Mouse (Mus musculus): Measurements from ENCODE around the gene Abcf2.

Gene Abcf2

GRCm38 (mm10) chr5:24577183-24577929, at the start of gene Abcf2:
Gene Abcf2, minus strand, starts transcription at chr5:24577467.
- peak; percentile 99 for DNase-seq (ENCODE audit: low spot score in 2 of 2)

GRCm38 (mm10) chr5:24624822-24625120, 47.5 kb upstream of the Abcf2 start:
- DNase-seq (ENCODE audit: low spot score in 2 of 2): no peak

GRCm38 (mm10) chr5:24623986-24624821, 46.9 kb upstream of the Abcf2 start, which contains the start of gene Smarcd3:
Gene Smarcd3, minus strand, starts transcription at chr5:24624411.
- DNase-seq (ENCODE audit: low spot score in 2 of 2): no peak

- DNase-seq (ENCODE audit: low spot score in 2 of 2): no peak
Observed at GRCm38 (mm10) chr5:24623041-24623985, 46.0 kb upstream of the Abcf2 start.

GRCm38 (mm10) chr5:24622386-24623040, 45.2 kb upstream of the Abcf2 start:
- no peak for DNase-seq (ENCODE audit: low spot score in 2 of 2)

- no peak for DNase-seq (ENCODE audit: low spot score in 2 of 2)
Observed at GRCm38 (mm10) chr5:24620626-24621025, 43.4 kb upstream of the Abcf2 start.

GRCm38 (mm10) chr5:24620116-24620515, 42.8 kb upstream of the Abcf2 start:
- DNase-seq (ENCODE audit: low spot score in 2 of 2): no peak

GRCm38 (mm10) chr5:24618921-24619320, 41.7 kb upstream of the Abcf2 start:
- DNase-seq (ENCODE audit: low spot score in 2 of 2): no peak

GRCm38 (mm10) chr5:24615097-24615496, 37.8 kb upstream of the Abcf2 start:
- no peak for DNase-seq (ENCODE audit: low spot score in 2 of 2)

- DNase-seq (ENCODE audit: low spot score in 2 of 2): no peak
Observed at GRCm38 (mm10) chr5:24612302-24612649, 35.0 kb upstream of the Abcf2 start.

GRCm38 (mm10) chr5:24611366-24612301, 34.4 kb upstream of the Abcf2 start:
- no peak for DNase-seq (ENCODE audit: low spot score in 2 of 2)

- DNase-seq (ENCODE audit: low spot score in 2 of 2): no peak
Observed at GRCm38 (mm10) chr5:24609388-24609787, 32.1 kb upstream of the Abcf2 start.

GRCm38 (mm10) chr5:24605980-24606665, 28.9 kb upstream of the Abcf2 start:
- no peak for DNase-seq (ENCODE audit: low spot score in 2 of 2)

- DNase-seq (ENCODE audit: low spot score in 2 of 2): no peak
Observed at GRCm38 (mm10) chr5:24605321-24605979, 28.2 kb upstream of the Abcf2 start.

- DNase-seq (ENCODE audit: low spot score in 2 of 2): no peak
Observed at GRCm38 (mm10) chr5:24604656-24605100, 27.4 kb upstream of the Abcf2 start.

GRCm38 (mm10) chr5:24604080-24604655, 26.9 kb upstream of the Abcf2 start:
- DNase-seq (ENCODE audit: low spot score in 2 of 2): no peak

- DNase-seq (ENCODE audit: low spot score in 2 of 2): no peak
Observed at GRCm38 (mm10) chr5:24603431-24604010, 26.3 kb upstream of the Abcf2 start.

- DNase-seq (ENCODE audit: low spot score in 2 of 2): no peak
Observed at GRCm38 (mm10) chr5:24602751-24603343, 25.6 kb upstream of the Abcf2 start.

All from spleen, postnatal 36 days (tissue).